Mouse (Mus musculus) embryonic facial prominence, embryonic 11.5 days (tissue): Measurements from ENCODE around the gene Gm21411. TPM values are rescaled to one million over a fixed set of nuclear protein-coding genes. Genes with fewer than 3 reads are reported as not detected.

Source experiments
- polyA plus RNA-seq: library from polyadenylated mRNA; unstranded; fragments of >200 nt; fragmentation: Nextera tagmentation; extraction: Ambion mirVana; gene quantifications from 2 replicates; pipeline ENCODE4 v1.2.1, GENCODE M21; 2014

Gene Gm21411
- polyA plus RNA-seq, 1 experiment from 2014 or later, result not detected

Other genes starting within 250 kb of the Gm21411 start
- not detected in 2 replicates for gene Zfp989, start 62.4 kb upstream of the Gm21411 start, polyA plus RNA-seq
- gene Rex2, start 112.3 kb upstream of the Gm21411 start, polyA plus RNA-seq, result not detected in 2 replicates
- 10.4 and 12.6 TPM in 2 replicates for gene Zfp991, start 222.4 kb upstream of the Gm21411 start, polyA plus RNA-seq